Mouse (Mus musculus) limb, embryonic 15.5 days (tissue): ENCODE measurements around the gene Pde3a. TPM values are rescaled to one million over a fixed set of nuclear protein-coding genes. Genes with fewer than 3 reads are reported as not detected.
A peak's percentile ranks its signal among the peaks of the same experiment; 100 is the strongest.

Experiments
- ATAC-seq: fragments of 200-750 bp; cut with Nextera tagmentation; 2 replicates; pipeline ENCODE4 v1.8.0; 2017; ENCODE audit warnings: low read depth, moderate TSS enrichment; ENCODE audit not compliant: insufficient number of reproducible peaks, low FRiP score, low TSS enrichment
- H3K27ac ChIP-seq: fragments of 300-500 bp; sonication (generic); 2 replicates; pipeline ENCODE4 v1.5.1; 2015; ENCODE audit warnings: moderate library complexity, mild to moderate bottlenecking, inconsistent platforms
- H3K27me3 ChIP-seq: fragments of 300-500 bp; sonication (generic); 2 replicates; pipeline ENCODE4 v1.6.1; 2015; ENCODE audit warnings: inconsistent platforms
- H3K36me3 ChIP-seq: fragments of 300-500 bp; sonication (generic); 2 replicates; pipeline ENCODE4 v1.6.1; 2015; ENCODE audit warnings: inconsistent platforms
- H3K4me1 ChIP-seq: fragments of 300-500 bp; sonication (generic); 2 replicates; pipeline ENCODE4 v1.6.1; 2015; ENCODE audit warnings: inconsistent platforms
- H3K4me2 ChIP-seq: fragments of 300-500 bp; sonication (generic); 2 replicates; pipeline ENCODE4 v1.6.1; 2015; ENCODE audit warnings: mild to moderate bottlenecking, inconsistent platforms
- H3K4me3 ChIP-seq: fragments of 300-500 bp; sonication (generic); 2 replicates; pipeline ENCODE4 v1.5.1; 2015; ENCODE audit warnings: mild to moderate bottlenecking, inconsistent platforms
- H3K9ac ChIP-seq: fragments of 300-500 bp; sonication (generic); 2 replicates; pipeline ENCODE4 v1.6.1; 2015; ENCODE audit warnings: inconsistent platforms
- H3K9me3 ChIP-seq: fragments of 300-500 bp; sonication (generic); 2 replicates; pipeline ENCODE4 v1.6.1; 2016; ENCODE audit warnings: inconsistent platforms
- WGBS: fragments of 180-500 bp; shearing (Covaris S2); methylation state at CpG from one replicate; pipeline ENCODE4 v1.1.7; 2015; 5-methylcytosine and 5-hydroxymethylcytosine counted together
- polyA plus RNA-seq: library from polyadenylated mRNA; unstranded; fragments of >200 nt; fragmentation: Nextera tagmentation; extraction: Ambion mirVana; gene quantifications from 2 replicates; pipeline ENCODE4 v1.2.1, GENCODE M21; 2015

The Pde3a gene
- polyA plus RNA-seq, 1 experiment from 2014 or later = 5.0 TPM

GRCm38 (mm10) chr6:141530865-141531264 lies 281.8 kb downstream of the Pde3a start:
- ATAC-seq = no peak
- Histone ChIP-seq H3K4me2 (no peak overlapping the region), H3K4me3 (no peak overlapping the region), H3K9ac (no peak overlapping the region), H3K27me3 (no peaks in the 10 kb centered on the region), H3K9me3 (no peaks in the 10 kb centered on the region), H3K27ac (no peak overlapping the region), H3K4me1 (no peaks in the 10 kb centered on the region), H3K36me3 (no peaks in the 10 kb centered on the region)
- WGBS = 49% methylated on average over 6 of the region's 6 CpGs

DNA sequence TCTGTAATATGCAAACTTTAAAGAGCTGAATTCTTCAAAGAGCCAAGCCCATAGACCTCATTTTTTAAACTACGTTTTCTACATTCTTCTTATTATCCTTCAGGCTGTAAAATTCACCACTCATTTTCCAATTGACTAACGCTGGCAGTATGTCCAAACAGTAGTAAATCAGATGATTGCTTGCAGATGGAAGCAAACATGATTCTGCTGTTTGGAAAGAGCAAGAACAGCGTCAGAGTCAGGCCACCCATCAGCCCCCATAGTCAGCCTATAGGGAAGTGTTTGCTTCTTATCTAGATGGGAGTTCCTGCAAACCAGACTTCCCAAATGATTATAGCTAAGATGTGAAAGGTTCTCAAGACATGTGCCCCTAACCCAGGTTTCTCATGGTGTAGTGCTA lies 288.2 kb downstream of the Pde3a start:
- Histone ChIP-seq H3K9ac (no peak overlapping the region), H3K4me2 (no peak overlapping the region), H3K27ac (no peak overlapping the region), H3K9me3 (no peaks in the 10 kb centered on the region), H3K4me1 (peaks cover 10% of the 10 kb centered on the region), H3K4me3 (no peak overlapping the region), H3K27me3 (no peaks in the 10 kb centered on the region), H3K36me3 (no peaks in the 10 kb centered on the region)
- WGBS = 12% methylated on average over 3 of the region's 3 CpGs
- ATAC-seq = 0 out of 2 replicates have a peak, but pooled peaks have one; percentile 40

DNA sequence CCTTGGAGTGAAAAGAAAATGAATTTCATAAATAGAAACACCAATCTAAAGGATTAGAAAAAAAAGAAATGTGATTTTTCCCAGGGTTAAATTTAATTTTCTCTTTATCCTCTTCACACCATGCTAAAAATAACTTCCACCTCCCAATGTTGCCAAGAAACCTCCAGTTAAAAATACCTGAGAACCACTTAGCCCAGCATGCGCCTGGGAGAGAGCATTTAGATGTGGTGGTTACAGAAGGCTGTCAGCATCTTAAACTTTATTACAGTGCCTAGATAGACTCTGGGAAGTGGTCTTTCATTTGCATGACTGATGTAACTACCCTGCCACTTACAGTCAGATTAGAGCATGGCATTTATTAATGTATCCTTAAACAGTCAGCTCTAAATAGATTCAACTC lies 292.1 kb downstream of the Pde3a start:
- Histone ChIP-seq H3K4me3 (no peak overlapping the region), H3K36me3 (no peaks in the 10 kb centered on the region), H3K4me1 (peaks cover 10% of the 10 kb centered on the region), H3K9ac (no peak overlapping the region), H3K27me3 (no peaks in the 10 kb centered on the region), H3K4me2 (no peak overlapping the region), H3K27ac (no peak overlapping the region), H3K9me3 (no peaks in the 10 kb centered on the region)
- ATAC-seq = no peak
- WGBS = 60% methylated on average over 1 of the region's 1 CpGs

DNA sequence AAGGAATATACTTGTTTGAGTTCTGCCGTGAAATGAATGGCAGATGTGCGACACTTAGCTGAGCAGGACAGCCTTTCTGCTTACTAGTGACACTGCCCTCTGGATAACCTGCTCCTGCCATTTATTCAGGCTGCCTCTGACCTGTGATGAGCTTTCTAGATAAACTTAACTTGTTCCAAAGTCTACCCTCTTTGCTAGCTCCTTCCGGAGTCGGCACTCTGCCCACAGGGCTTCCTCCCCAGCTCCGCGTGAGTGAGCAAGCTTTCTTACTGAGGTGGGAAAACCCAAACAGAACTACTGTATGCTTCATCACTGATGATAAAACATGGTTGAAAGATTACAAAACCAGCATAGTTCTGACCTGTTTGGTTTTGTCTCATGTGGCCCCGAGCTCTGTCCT lies 294.3 kb downstream of the Pde3a start:
- H3K9ac ChIP-seq = no peak overlapping the region
- 77% methylated on average over 7 of the region's 7 CpGs for WGBS
- no peak overlapping the region for H3K4me2 ChIP-seq
- no peaks in the 10 kb centered on the region for H3K36me3 ChIP-seq
- no peak overlapping the region for H3K27ac ChIP-seq
- no peaks in the 10 kb centered on the region for H3K27me3 ChIP-seq
- no peak overlapping the region for H3K4me3 ChIP-seq
- ATAC-seq = no peak
- no peaks in the 10 kb centered on the region for H3K4me1 ChIP-seq
- no peaks in the 10 kb centered on the region for H3K9me3 ChIP-seq
